Mouse (Mus musculus): ENCODE results near the gene Gm8257. TPM values are rescaled to one million over a fixed set of nuclear protein-coding genes. Genes with fewer than 3 reads are reported as not detected.
"Not testable (repeated sequence)": the region's sequence is repeated elsewhere in the genome, so short reads cannot be mapped to it uniquely, and the experiment has no call there.

Gene Gm8257
- total RNA-seq (2014; fragmentation: Nextera tagmentation) (2.9 TPM in 1 of 2 replicates, not detected in the other), total RNA-seq (2017) (0.11 TPM in 1 of 2 replicates, not detected in the other), polyA plus RNA-seq (2012) (not detected in 2 replicates)

DNA sequence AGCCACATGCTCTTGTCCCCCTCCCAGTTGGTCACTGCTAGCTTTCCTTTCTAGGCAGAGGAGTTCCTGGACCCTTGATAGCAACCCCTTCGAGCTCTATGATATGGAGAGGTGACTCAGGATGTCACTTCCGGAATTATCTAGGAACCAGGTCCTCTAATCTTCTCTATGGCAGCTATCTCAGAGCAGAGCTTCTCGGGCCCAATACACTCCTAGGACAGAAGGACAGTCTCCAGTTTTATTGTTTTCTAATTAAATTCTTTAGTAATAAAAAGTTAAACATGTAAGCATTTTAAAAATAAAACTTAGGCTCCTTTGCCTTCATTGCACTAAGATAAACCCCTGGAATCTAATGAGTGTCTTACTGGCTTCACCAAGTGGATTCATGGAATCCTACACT is at the start of gene Gm8257:
TSS of gene Gm8257 (minus strand) at position 101 of the 400 bp plus-strand sequence.
- H3K36me3 ChIP-seq (replicated peaks); DNase-seq (ENCODE audit: low spot score); ATAC-seq (ENCODE audit: extremely low read depth, insufficient number of reproducible peaks, low FRiP score, poor library complexity, severe bottlenecking); H3K9me3 ChIP-seq (replicated peaks); H3K4me1 ChIP-seq (ENCODE audit: insufficient read depth, low read depth, low read length); H3K4me3 ChIP-seq (ENCODE audit: low read depth, low read length); H3K27me3 ChIP-seq (ENCODE audit: insufficient read depth, low read length): not testable (repeated sequence)

DNA sequence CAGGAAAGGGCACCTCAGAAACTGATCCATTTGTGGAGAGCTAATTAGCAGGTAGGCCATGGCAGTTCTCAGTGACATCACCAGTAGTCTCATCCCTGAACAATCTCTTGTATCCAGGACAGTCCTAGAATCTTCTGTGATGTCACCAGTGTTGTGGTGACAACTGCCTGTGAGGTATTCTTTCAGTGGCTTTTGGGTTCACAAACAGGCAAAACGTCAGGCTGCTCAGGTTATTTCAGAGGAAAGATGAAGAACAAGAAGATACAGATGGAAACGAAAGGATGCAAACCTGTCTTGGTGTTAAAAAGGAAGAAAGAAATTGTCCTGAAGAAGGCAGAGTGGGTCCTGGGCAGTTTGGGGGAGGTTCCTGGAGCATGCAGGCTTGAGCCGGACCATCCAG is 44.0 kb upstream of the Gm8257 start, which contains the start of gene Gm8267:
TSS of gene Gm8267 (minus strand) at position 101 of the 400 bp plus-strand sequence.
- Histone ChIP-seq H3K36me3 (replicated peaks) (no peaks in the 10 kb centered on the region), H3K9me3 (replicated peaks) (no peaks in the 10 kb centered on the region), H3K4me3 (ENCODE audit: low read depth, low read length) (no peak within 1 kb of the TSS), H3K27me3 (ENCODE audit: insufficient read depth, low read length) (no peaks in the 10 kb centered on the region), H3K4me1 (ENCODE audit: insufficient read depth, low read depth, low read length) (no peaks in the 10 kb centered on the region)
- ATAC-seq (ENCODE audit: extremely low read depth, insufficient number of reproducible peaks, low FRiP score, poor library complexity, severe bottlenecking) (no peak), DNase-seq (ENCODE audit: low spot score) (no peak)
- TF ChIP-seq POLR2AphosphoS5 (IDR thresholded peaks at IDR 0.05; ENCODE audit: insufficient replicate concordance, low read depth, low read length) (no peak), TAL1 (conservative IDR thresholded peaks at IDR 0.05; ENCODE audit: low read depth, low read length) (no peak), GATA2 (IDR thresholded peaks at IDR 0.05; ENCODE audit: borderline replicate concordance, low read depth, low read length) (no peak), GATA1 (IDR thresholded peaks at IDR 0.05; ENCODE audit: borderline replicate concordance, low read length) (no peak)

DNA sequence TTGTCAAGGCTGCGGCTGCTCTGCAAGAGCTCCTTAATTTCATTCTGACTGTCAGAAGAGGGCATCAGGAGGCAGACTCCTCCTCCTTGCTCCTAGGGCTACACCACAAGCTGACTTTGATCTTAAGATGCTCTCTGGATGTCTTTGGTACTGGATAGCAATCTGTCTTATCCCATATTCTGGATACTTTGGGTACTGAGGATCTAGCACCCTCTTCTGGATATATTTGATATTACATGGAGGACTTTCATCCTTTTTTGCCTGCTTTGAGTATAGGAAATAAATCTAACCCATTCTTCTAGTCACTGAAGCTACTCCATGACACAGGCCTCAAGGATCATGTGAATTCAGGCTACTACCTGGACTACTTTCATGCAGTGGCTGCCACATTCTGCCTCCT is 36.5 kb upstream of the Gm8257 start:
- not testable (repeated sequence) for H3K36me3 ChIP-seq (replicated peaks)

DNA sequence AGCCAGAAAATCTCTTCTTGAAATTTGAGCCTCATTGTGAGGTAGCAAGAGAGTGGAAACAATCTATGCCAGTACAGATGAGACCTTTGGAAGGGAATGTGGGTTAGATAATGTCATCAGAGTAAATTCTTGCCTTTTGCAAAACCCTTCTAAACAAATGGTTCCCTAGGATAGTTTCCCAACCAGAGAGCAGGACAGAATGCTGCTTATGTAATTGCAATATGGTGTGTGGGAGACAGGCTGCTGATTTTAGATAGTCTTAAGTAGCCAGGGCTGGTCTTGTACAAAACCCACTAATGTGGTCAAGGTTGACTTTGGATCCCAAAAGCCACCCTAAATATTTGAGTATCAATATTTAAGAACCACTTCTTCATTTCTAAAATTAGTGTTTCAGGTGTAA is 24.5 kb upstream of the Gm8257 start:
- not testable (repeated sequence) for H3K9me3 ChIP-seq (replicated peaks); ATAC-seq (ENCODE audit: extremely low read depth, insufficient number of reproducible peaks, low FRiP score, poor library complexity, severe bottlenecking); H3K36me3 ChIP-seq (replicated peaks); H3K27me3 ChIP-seq (ENCODE audit: insufficient read depth, low read length); H3K4me1 ChIP-seq (ENCODE audit: insufficient read depth, low read depth, low read length); H3K4me3 ChIP-seq (ENCODE audit: low read depth, low read length); DNase-seq (ENCODE audit: low spot score)

More for the DNA sequence above, 36.5 kb upstream of the Gm8257 start:
- not testable (repeated sequence) for ATAC-seq (ENCODE audit: extremely low read depth, insufficient number of reproducible peaks, low FRiP score, poor library complexity, severe bottlenecking); H3K9me3 ChIP-seq (replicated peaks); H3K4me1 ChIP-seq (ENCODE audit: insufficient read depth, low read depth, low read length); DNase-seq (ENCODE audit: low spot score); H3K27me3 ChIP-seq (ENCODE audit: insufficient read depth, low read length); H3K4me3 ChIP-seq (ENCODE audit: low read depth, low read length)

DNA sequence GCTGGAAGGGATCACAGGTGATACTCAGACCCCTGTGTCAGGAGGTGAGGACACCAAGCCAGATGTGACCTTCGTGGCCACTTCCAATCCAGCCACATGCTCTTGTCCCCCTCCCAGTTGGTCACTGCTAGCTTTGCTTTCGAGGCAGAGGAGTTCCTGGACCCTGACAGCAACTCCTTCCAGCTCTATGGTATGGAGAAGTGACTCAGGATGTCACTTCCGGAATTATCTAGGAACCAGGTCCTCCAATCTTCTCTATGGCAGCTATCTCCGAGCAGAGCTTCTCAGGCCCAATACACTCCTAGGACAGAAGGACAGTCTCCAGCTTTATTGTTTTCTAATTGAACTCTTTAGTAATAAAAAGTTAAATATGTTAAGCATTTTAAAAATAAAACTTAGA is 78.5 kb downstream of the Gm8257 start, which contains the start of gene Gm5624:
TSS of gene Gm5624 (minus strand) at position 202 of the 400 bp plus-strand sequence.
- ATAC-seq (ENCODE audit: extremely low read depth, insufficient number of reproducible peaks, low FRiP score, poor library complexity, severe bottlenecking), result peak; percentile 45; the same call in 1 of the 2 replicates
- not testable (repeated sequence) for H3K4me1 ChIP-seq (ENCODE audit: insufficient read depth, low read depth, low read length); H3K9me3 ChIP-seq (replicated peaks); H3K36me3 ChIP-seq (replicated peaks); H3K27me3 ChIP-seq (ENCODE audit: insufficient read depth, low read length); DNase-seq (ENCODE audit: low spot score); H3K4me3 ChIP-seq (ENCODE audit: low read depth, low read length)

Other genes starting within 250 kb of the Gm8257 start
- not detected in 2 replicates for gene BC061237, start 214.0 kb downstream of the Gm8257 start, total RNA-seq (2014; fragmentation: Nextera tagmentation)
- not detected in 2 replicates for gene BC061237, start 214.0 kb downstream of the Gm8257 start, total RNA-seq (2017)
- not detected in 2 replicates for gene BC061237, start 214.0 kb downstream of the Gm8257 start, polyA plus RNA-seq (2012)
- gene Gm17093, start 188.2 kb downstream of the Gm8257 start, total RNA-seq (2014; fragmentation: Nextera tagmentation), result not detected in 2 replicates
- gene Gm17093, start 188.2 kb downstream of the Gm8257 start, total RNA-seq (2017), result not detected in 2 replicates
- not detected in 2 replicates for gene Gm17093, start 188.2 kb downstream of the Gm8257 start, polyA plus RNA-seq (2012)
- gene Gm8247, start 123.3 kb downstream of the Gm8257 start, total RNA-seq (2014; fragmentation: Nextera tagmentation), result not detected in 2 replicates
- not detected in 2 replicates for gene Gm8247, start 123.3 kb downstream of the Gm8257 start, total RNA-seq (2017)
- not detected in 2 replicates for gene Gm8247, start 123.3 kb downstream of the Gm8257 start, polyA plus RNA-seq (2012)
- gene Gm5624, start 78.5 kb downstream of the Gm8257 start, total RNA-seq (2014; fragmentation: Nextera tagmentation), result 13.8 and 20.4 TPM in 2 replicates
- gene Gm5624, start 78.5 kb downstream of the Gm8257 start, total RNA-seq (2017), result 18.2 and 20.5 TPM in 2 replicates
- gene Gm5624, start 78.5 kb downstream of the Gm8257 start, polyA plus RNA-seq (2012), result 0.85 and 1.0 TPM in 2 replicates
- gene Gm8267, start 43.9 kb upstream of the Gm8257 start, total RNA-seq (2014; fragmentation: Nextera tagmentation), result 0.63 TPM in 1 of 2 replicates, not detected in the other
- 0.05 TPM in 1 of 2 replicates, not detected in the other for gene Gm8267, start 43.9 kb upstream of the Gm8257 start, total RNA-seq (2017)
- not detected in 2 replicates for gene Gm8267, start 43.9 kb upstream of the Gm8257 start, polyA plus RNA-seq (2012)
- gene Ptgdr, start 152.9 kb upstream of the Gm8257 start, total RNA-seq (2014; fragmentation: Nextera tagmentation), result not detected in 2 replicates
- 0.11 TPM in 1 of 2 replicates, not detected in the other for gene Ptgdr, start 152.9 kb upstream of the Gm8257 start, total RNA-seq (2017)
- not detected in 2 replicates for gene Ptgdr, start 152.9 kb upstream of the Gm8257 start, polyA plus RNA-seq (2012)

Measured in G1E (cell line).